Mouse (Mus musculus): ENCODE measurements around the gene Bckdk.
"Not testable (repeated sequence)": the region's sequence is repeated elsewhere in the genome, so short reads cannot be mapped to it uniquely, and the experiment has no call there.

The Bckdk gene

GRCm38 (mm10) chr7:127931351-127932135, 27.7 kb downstream of the Bckdk start:
- peak; percentile 82 for DNase-seq

GRCm38 (mm10) chr7:127932273-127933031, 28.6 kb downstream of the Bckdk start:
- peak; percentile 59 for DNase-seq

GRCm38 (mm10) chr7:127934075-127934474, 30.2 kb downstream of the Bckdk start:
- DNase-seq: no peak

GRCm38 (mm10) chr7:127935028-127935722, 31.3 kb downstream of the Bckdk start:
- peak; percentile 97 for DNase-seq

- no peak for DNase-seq
Measured at GRCm38 (mm10) chr7:127935748-127936159, 31.9 kb downstream of the Bckdk start.

GRCm38 (mm10) chr7:127936216-127936884, 32.5 kb downstream of the Bckdk start:
- DNase-seq: no peak

- not testable (repeated sequence) for DNase-seq
Measured at GRCm38 (mm10) chr7:127942097-127942496, 38.2 kb downstream of the Bckdk start.

GRCm38 (mm10) chr7:127944614-127945013, 40.7 kb downstream of the Bckdk start:
- no peak for DNase-seq

GRCm38 (mm10) chr7:127946470-127947023, 42.7 kb downstream of the Bckdk start, which contains the start of gene Prss36:
Prss36 (minus strand) TSS chr7:127946725.
- DNase-seq: no peak

GRCm38 (mm10) chr7:127952864-127953581, 49.1 kb downstream of the Bckdk start:
- DNase-seq: no peak

GRCm38 (mm10) chr7:127959364-127959763, 55.5 kb downstream of the Bckdk start:
- DNase-seq: peak; percentile 50

All from kidney, postnatal 14 days (tissue).